Mouse (Mus musculus): ENCODE results near the gene Col10a1.
"Not testable (repeated sequence)": the region's sequence is repeated elsewhere in the genome, so short reads cannot be mapped to it uniquely, and the experiment has no call there.

Gene Col10a1

DNA sequence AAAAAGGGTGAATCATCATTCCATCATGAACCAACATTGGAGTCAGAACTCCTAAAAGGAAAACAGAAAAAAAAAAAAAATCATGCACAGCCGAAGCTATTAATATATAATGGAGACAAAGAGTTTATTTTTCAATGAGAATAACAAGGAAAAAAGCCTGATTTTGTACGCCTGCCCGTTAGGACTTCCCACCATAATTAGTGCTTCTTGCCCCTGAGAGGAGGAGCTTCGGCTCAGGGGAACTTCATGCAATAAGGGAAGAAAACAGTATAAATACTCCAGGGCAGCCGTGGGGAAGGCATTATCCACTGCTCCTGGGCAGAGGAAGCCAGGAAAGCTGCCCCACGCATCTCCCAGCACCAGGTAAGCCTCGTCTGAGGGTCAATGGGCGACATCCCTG, at the start of gene Col10a1:
TSS of gene Col10a1 (plus strand) at position 301 of the 400 bp plus-strand sequence.
- no peak for DNase-seq (ENCODE audit: low spot score)

DNA sequence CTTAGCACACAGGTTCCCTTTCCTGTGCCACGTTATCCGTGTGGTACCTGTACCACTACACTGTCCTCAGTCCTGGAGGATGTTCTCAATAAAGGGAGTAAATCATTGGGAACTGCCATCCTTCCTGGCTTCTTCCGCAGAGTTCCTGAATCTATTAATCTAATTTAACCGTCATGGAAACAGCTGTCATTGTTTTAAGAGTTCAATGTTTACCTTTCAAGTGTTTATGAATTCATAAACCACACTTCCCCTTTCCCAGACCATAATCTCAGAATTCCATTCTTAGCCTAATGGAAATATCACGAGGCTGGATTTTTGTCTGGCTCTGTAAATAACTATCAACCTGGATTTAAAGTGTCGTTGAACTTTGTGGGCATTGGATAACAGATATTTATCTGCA, 48.8 kb upstream of the Col10a1 start:
- no peak for DNase-seq (ENCODE audit: low spot score)

DNA sequence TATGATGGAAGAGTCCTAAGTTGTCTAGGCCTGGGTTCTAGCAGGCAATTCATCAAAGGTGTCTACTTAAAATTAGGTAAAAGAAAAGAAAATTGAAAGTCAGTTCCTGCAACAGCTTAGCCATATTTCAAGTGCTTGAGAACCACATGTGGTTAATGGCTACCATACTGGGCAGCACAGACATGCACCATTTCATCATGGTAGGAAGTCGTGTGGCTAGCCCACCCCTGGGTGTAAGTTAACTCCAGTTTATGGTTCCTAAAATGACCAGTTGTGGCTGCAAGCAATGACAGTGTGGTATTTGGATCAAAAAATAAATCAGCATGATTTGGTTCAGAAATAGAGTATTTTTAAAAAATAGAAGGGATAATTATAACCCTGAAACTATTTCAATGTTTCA, 47.9 kb upstream of the Col10a1 start:
- DNase-seq (ENCODE audit: low spot score), result no peak

GRCm38 (mm10) chr10:34352166-34352565, 37.6 kb upstream of the Col10a1 start:
- no peak for DNase-seq (ENCODE audit: low spot score)

GRCm38 (mm10) chr10:34358263-34358662, 31.5 kb upstream of the Col10a1 start:
- DNase-seq (ENCODE audit: low spot score), result no peak

DNA sequence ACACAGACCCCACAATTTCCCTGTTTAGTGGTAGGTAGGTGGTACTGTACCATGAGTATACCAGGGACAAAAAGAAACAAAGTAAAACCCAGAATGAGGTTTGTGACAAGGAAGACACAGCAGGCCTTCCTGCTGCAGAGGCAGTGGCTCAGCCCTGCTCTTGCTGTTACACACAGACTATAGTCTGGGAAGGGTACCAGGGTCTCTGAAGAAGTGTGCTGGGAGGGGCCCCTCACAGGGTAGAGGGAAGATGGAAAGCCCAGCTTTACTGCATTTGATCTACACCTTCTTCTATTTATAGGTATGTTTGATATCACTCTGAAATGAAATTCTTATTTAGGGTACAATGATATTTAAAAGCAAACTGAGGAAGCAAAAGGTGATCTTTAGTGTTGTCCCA, 26.0 kb upstream of the Col10a1 start:
- no peak for DNase-seq (ENCODE audit: low spot score)

DNA sequence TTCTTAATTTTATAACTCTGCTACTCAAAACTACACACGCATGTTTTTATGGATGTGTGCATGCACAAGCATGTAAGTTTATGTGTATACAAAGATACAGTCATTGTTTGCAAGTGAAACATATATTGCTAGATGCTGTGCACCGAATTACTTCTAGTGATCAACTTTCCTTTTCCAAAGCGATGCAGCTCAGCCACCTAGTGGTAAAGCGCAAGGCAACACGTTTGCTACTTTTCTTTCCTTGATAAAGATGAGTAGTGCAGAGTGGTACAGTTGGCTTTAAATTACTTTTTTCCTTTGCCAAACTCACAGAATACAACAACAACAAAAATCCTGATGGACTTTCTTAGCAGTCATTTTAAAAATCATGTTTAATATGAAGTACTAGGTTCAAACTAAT, 21.6 kb upstream of the Col10a1 start:
- DNase-seq (ENCODE audit: low spot score), result no peak

GRCm38 (mm10) chr10:34373332-34373731, 16.4 kb upstream of the Col10a1 start:
- DNase-seq (ENCODE audit: low spot score), result peak; percentile 32

DNA sequence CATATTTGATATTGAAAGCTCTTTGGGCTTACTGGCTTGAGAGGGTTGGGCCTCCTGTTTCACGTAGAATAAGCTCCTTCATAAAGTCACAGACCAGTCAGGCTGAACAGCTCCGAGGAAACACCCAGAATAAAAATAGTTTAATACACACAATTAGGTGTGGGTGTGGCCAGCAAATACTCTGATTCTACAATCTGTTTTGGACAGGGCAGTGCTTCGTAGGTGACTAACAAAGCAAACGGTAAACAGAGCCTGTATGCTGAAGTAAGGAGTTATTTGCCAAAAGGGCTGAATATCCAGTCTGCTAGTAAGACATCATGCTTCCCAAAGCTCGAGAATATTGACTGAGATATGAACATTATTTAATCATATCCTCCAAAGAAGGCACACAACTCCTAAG, 4.1 kb upstream of the Col10a1 start:
- DNase-seq (ENCODE audit: low spot score), result no peak

- DNase-seq (ENCODE audit: low spot score), result no peak
Observed at GRCm38 (mm10) chr10:34396959-34397358, 7.2 kb downstream of the Col10a1 start.

GRCm38 (mm10) chr10:34399267-34399666, 9.5 kb downstream of the Col10a1 start:
- no peak for DNase-seq (ENCODE audit: low spot score)

GRCm38 (mm10) chr10:34418204-34418756, 28.5 kb downstream of the Col10a1 start, which contains the start of gene Nt5dc1:
TSS of gene Nt5dc1 (minus strand) at chr10:34418552.
- DNase-seq (ENCODE audit: low spot score), result peak; percentile 98

GRCm38 (mm10) chr10:34418794-34419193, 29.0 kb downstream of the Col10a1 start:
- not testable (repeated sequence) for DNase-seq (ENCODE audit: low spot score)

GRCm38 (mm10) chr10:34431783-34432182, 42.0 kb downstream of the Col10a1 start:
- no peak for DNase-seq (ENCODE audit: low spot score)

GRCm38 (mm10) chr10:34434191-34434590, 44.4 kb downstream of the Col10a1 start:
- DNase-seq (ENCODE audit: low spot score), result not testable (repeated sequence)

All from yolk sac, embryonic 10.5 days (tissue).